Mouse (Mus musculus): ENCODE results near the gene Med13. TPM values are rescaled to one million over a fixed set of nuclear protein-coding genes. Genes with fewer than 3 reads are reported as not detected.

The Med13 gene
- polyA plus RNA-seq (2012), result 1.7 and 2.4 TPM in 2 replicates

GRCm38 (mm10) chr11:86356854-86357788, at the start of gene Med13:
TSS of gene Med13 (minus strand) at chr11:86357602.

GRCm38 (mm10) chr11:86257460-86258076, 99.8 kb downstream of the Med13 start, which contains the start of gene Ints2:
TSS of gene Ints2 (minus strand) at chr11:86257575.

Other genes with a start within 250 kb of the Med13 start
- 0.44 and 0.69 TPM in 2 replicates for gene Brip1, start 156.4 kb downstream of the Med13 start, polyA plus RNA-seq (2012)
- 1.2 and 2.1 TPM in 2 replicates for gene Ints2, start 100.0 kb downstream of the Med13 start, polyA plus RNA-seq (2012)
- gene Rnft1, start 127.1 kb upstream of the Med13 start, polyA plus RNA-seq (2012), result 6.7 and 9.3 TPM in 2 replicates
- 21.2 and 34.8 TPM in 2 replicates for gene Rps6kb1, start 187.2 kb upstream of the Med13 start, polyA plus RNA-seq (2012)
- 0.23 and 0.27 TPM in 2 replicates for gene Tubd1, start 187.4 kb upstream of the Med13 start, polyA plus RNA-seq (2012)